Comparison of ENCODE assay signal across 7 mouse cellular contexts in the genomic region with DNA sequence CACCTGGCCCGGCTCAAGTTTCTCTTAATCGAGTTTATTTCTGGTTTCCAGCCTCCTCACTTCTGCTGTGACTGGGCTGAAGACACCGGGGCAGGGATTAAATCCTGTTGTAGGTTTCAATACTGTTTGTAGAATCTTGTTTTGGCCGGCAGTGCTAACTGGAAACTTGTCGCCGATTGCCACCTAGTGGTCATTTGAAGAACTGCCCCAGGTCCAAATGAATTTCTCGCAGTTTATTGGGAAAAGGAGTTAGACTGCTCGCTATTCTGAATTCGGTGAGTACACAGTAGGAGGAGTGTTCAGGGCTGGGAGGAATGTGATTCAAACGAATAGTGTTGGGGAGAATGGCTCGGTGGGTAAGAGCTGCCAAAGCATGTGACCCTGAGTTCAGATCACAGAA. TPM values are rescaled to one million over a fixed set of nuclear protein-coding genes. Genes with fewer than 3 reads are reported as not detected.
DNase-seq lines count a peak whose midpoint lies in the region; ATAC-seq and TF ChIP-seq lines count a peak whose summit lies in the region.

No protein-coding gene starts in this region.

- peak; percentile 95 for TF ChIP-seq CTCF in intestine, postnatal 0 days (IDR thresholded peaks at IDR 0.05; ENCODE audit: low read depth)
- TF ChIP-seq CTCF in small intestine, adult 2 months (IDR thresholded peaks at IDR 0.05; ENCODE audit: extremely low read depth, insufficient read length, insufficient replicate concordance, low read depth, low read length), result peak; percentile 82; the same call in 1 of the 2 replicates

- peak; percentile 46 for ATAC-seq in activated CD4-positive, CD25-positive, alpha-beta regulatory T cell, adult 4 months
- ATAC-seq in intestine, postnatal 0 days, result 0 out of 2 replicates have a peak, but pooled peaks have one; percentile 36
- ATAC-seq in midbrain, embryonic 11.5 days (ENCODE audit: low FRiP score), result 0 out of 2 replicates have a peak, but pooled peaks have one; percentile 38

- H3K36me3 ChIP-seq in intestine, postnatal 0 days (ENCODE audit: control insufficient read depth, insufficient read depth), result no peaks in the 10 kb centered on the region
- no peaks in the 10 kb centered on the region for H3K36me3 ChIP-seq in midbrain, embryonic 11.5 days (ENCODE audit: control insufficient read depth, insufficient read depth, low read length)
- no peaks in the 10 kb centered on the region for H3K36me3 ChIP-seq in small intestine, adult 2 months (ENCODE audit: control insufficient read depth, insufficient read depth, low read length)

- no peak overlapping the region for H3K9ac ChIP-seq in intestine, postnatal 0 days (ENCODE audit: low read depth, low read length)
- no peak overlapping the region for H3K9ac ChIP-seq in midbrain, embryonic 11.5 days (ENCODE audit: low read length)

- intact Hi-C loops in left cerebral cortex, postnatal 25 days (cut with DNase I), result loop anchor here (1.0 to 2.0 kb wide), 3 partner anchors 117 to 252 kb away; no protein-coding TSS in a partner anchor

- H3K4me3 ChIP-seq in intestine, postnatal 0 days (ENCODE audit: low read depth, low read length), result no peak overlapping the region
- no peak overlapping the region for H3K4me3 ChIP-seq in midbrain, embryonic 11.5 days (ENCODE audit: low read depth, low read length)
- no peak overlapping the region for H3K4me3 ChIP-seq in small intestine, adult 2 months (ENCODE audit: low read depth, low read length)

- H3K27ac ChIP-seq in intestine, postnatal 0 days (ENCODE audit: low read depth, low read length), result no peak overlapping the region
- no peak overlapping the region for H3K27ac ChIP-seq in midbrain, embryonic 11.5 days (ENCODE audit: low read depth, low read length)
- H3K27ac ChIP-seq in small intestine, adult 2 months (ENCODE audit: insufficient read depth, low read depth, low read length), result no peak overlapping the region

- H3K4me1 ChIP-seq in intestine, postnatal 0 days (replicated peaks; ENCODE audit: control insufficient read depth, insufficient read depth, low read length), result no peaks in the 10 kb centered on the region
- H3K4me1 ChIP-seq in midbrain, embryonic 11.5 days (ENCODE audit: control insufficient read depth, insufficient read depth, low read length), result no peaks in the 10 kb centered on the region
- no peaks in the 10 kb centered on the region for H3K4me1 ChIP-seq in small intestine, adult 2 months (ENCODE audit: control insufficient read depth, insufficient read depth, insufficient read length, low read length)

- no peaks in the 10 kb centered on the region for H3K9me3 ChIP-seq in intestine, postnatal 0 days (ENCODE audit: control insufficient read depth)
- no peaks in the 10 kb centered on the region for H3K9me3 ChIP-seq in midbrain, embryonic 11.5 days (ENCODE audit: control insufficient read depth, low read length)

- TF ChIP-seq POLR2A in small intestine, adult 2 months (IDR thresholded peaks at IDR 0.05; ENCODE audit: low read depth, low read length), result no peak

- H3K27me3 ChIP-seq in intestine, postnatal 0 days (replicated peaks; ENCODE audit: control insufficient read depth, insufficient read depth, low read length), result no peaks in the 10 kb centered on the region
- H3K27me3 ChIP-seq in midbrain, embryonic 11.5 days (ENCODE audit: control insufficient read depth, insufficient read depth, low read length), result no peaks in the 10 kb centered on the region
- H3K27me3 ChIP-seq in small intestine, adult 2 months (ENCODE audit: control insufficient read depth, insufficient read depth, low read length), result no peaks in the 10 kb centered on the region

- peak; percentile 75 for DNase-seq in cerebellum, adult 9-11 months
- peak; percentile 67 to 87 for DNase-seq in frontal cortex, postnatal 14 days (ENCODE audit: low spot score in 2 of 2)
- DNase-seq in left cerebral cortex, postnatal 25 days (ENCODE audit: low spot score in 2 of 2), result peak; percentile 87 to 90
- peak; percentile 98 for DNase-seq in midbrain, embryonic 11.5 days (ENCODE audit: low spot score, missing footprints)

- no peak overlapping the region for H3K4me2 ChIP-seq in intestine, postnatal 0 days (replicated peaks; ENCODE audit: low read depth)
- no peak overlapping the region for H3K4me2 ChIP-seq in midbrain, embryonic 11.5 days

- WGBS in intestine, postnatal 0 days, result 1% methylated on average over 11 of the region's 11 CpGs
- WGBS in midbrain, embryonic 11.5 days, result 2% methylated on average over 11 of the region's 11 CpGs
- WGBS in small intestine, adult 2 months, result under 1% methylated on average over 11 of the region's 11 CpGs

RNA-seq across cellular contexts. Expression of gene Pim1, which starts 23.9 kb away (rescaled TPM):
- 100 to 1,000 TPM; 291 to 376 TPM for polyA plus RNA-seq in activated CD4-positive, CD25-positive, alpha-beta regulatory T cell, adult 4 months (2017; shearing (Covaris generic))
- polyA plus RNA-seq in intestine, postnatal 0 days (2015; fragmentation: Nextera tagmentation; extraction: Ambion mirVana), result 16.8 and 18.9 TPM in 2 replicates
- total RNA-seq in left cerebral cortex, postnatal 25 days (2021), result 1 to 10 TPM; 6.8 to 7.4 TPM
- polyA plus RNA-seq in midbrain, embryonic 11.5 days (2014; fragmentation: Nextera tagmentation; extraction: Ambion mirVana), result 16.0 and 19.7 TPM in 2 replicates
- 38.9 and 160 TPM in 2 replicates for polyA plus RNA-seq in small intestine, adult 2 months (2012; rRNA removed)

RNA-seq across cellular contexts. Expression of gene Gm17657, which starts 35.0 kb away (rescaled TPM):
- under 1 TPM in 1 of 2 experiments, not detected in 1; 0.29 TPM for polyA plus RNA-seq in activated CD4-positive, CD25-positive, alpha-beta regulatory T cell, adult 4 months (2017; shearing (Covaris generic))
- polyA plus RNA-seq in intestine, postnatal 0 days (2015; fragmentation: Nextera tagmentation; extraction: Ambion mirVana), result not detected in 2 replicates
- not detected for total RNA-seq in left cerebral cortex, postnatal 25 days (2021)
- polyA plus RNA-seq in midbrain, embryonic 11.5 days (2014; fragmentation: Nextera tagmentation; extraction: Ambion mirVana), result not detected in 2 replicates
- polyA plus RNA-seq in small intestine, adult 2 months (2012; rRNA removed), result not detected in 2 replicates

RNA-seq across cellular contexts. Expression of gene Tbc1d22b, which starts 35.1 kb away (rescaled TPM):
- polyA plus RNA-seq in activated CD4-positive, CD25-positive, alpha-beta regulatory T cell, adult 4 months (2017; shearing (Covaris generic)), result 10 to 100 TPM; 11.5 to 14.2 TPM
- 8.6 TPM in 2 replicates for polyA plus RNA-seq in intestine, postnatal 0 days (2015; fragmentation: Nextera tagmentation; extraction: Ambion mirVana)
- 10 to 100 TPM; 42.3 to 43.2 TPM for total RNA-seq in left cerebral cortex, postnatal 25 days (2021)
- polyA plus RNA-seq in midbrain, embryonic 11.5 days (2014; fragmentation: Nextera tagmentation; extraction: Ambion mirVana), result 16.8 and 18.8 TPM in 2 replicates
- 13.8 and 27.3 TPM in 2 replicates for polyA plus RNA-seq in small intestine, adult 2 months (2012; rRNA removed)

RNA-seq across cellular contexts. Expression of gene Tmem217, which starts 37.8 kb away (rescaled TPM):
- polyA plus RNA-seq in activated CD4-positive, CD25-positive, alpha-beta regulatory T cell, adult 4 months (2017; shearing (Covaris generic)), result 1 to 10 TPM in 1 of 2 experiments, under 1 TPM in 1; 0.57 to 2.0 TPM
- 0.16 TPM in 1 of 2 replicates, not detected in the other for polyA plus RNA-seq in intestine, postnatal 0 days (2015; fragmentation: Nextera tagmentation; extraction: Ambion mirVana)
- not detected for total RNA-seq in left cerebral cortex, postnatal 25 days (2021)
- 0.14 and 0.51 TPM in 2 replicates for polyA plus RNA-seq in midbrain, embryonic 11.5 days (2014; fragmentation: Nextera tagmentation; extraction: Ambion mirVana)
- 0.29 TPM in 1 of 2 replicates, not detected in the other for polyA plus RNA-seq in small intestine, adult 2 months (2012; rRNA removed)
